Mouse (Mus musculus): ENCODE results near the gene Polr2l. TPM values are rescaled to one million over a fixed set of nuclear protein-coding genes. Genes with fewer than 3 reads are reported as not detected.
A peak's percentile ranks its signal among the peaks of the same experiment; 100 is the strongest.

The Polr2l gene
- total RNA-seq, 1 experiment from 2014 or later: 14.6 TPM

- no peak for ATAC-seq (replicated peaks; ENCODE audit: insufficient number of reproducible peaks, low FRiP score, low TSS enrichment, poor library complexity, severe bottlenecking)
These were observed 4.9 kb downstream of the Polr2l start for GRCm38 (mm10) chr7:141469901-141470636.

GRCm38 (mm10) chr7:141469352-141469751, 5.6 kb downstream of the Polr2l start:
- no peak for ATAC-seq (replicated peaks; ENCODE audit: insufficient number of reproducible peaks, low FRiP score, low TSS enrichment, poor library complexity, severe bottlenecking)

GRCm38 (mm10) chr7:141468522-141469211, 6.3 kb downstream of the Polr2l start:
- peak; percentile 21 for ATAC-seq (replicated peaks; ENCODE audit: insufficient number of reproducible peaks, low FRiP score, low TSS enrichment, poor library complexity, severe bottlenecking)

- ATAC-seq (replicated peaks; ENCODE audit: insufficient number of reproducible peaks, low FRiP score, low TSS enrichment, poor library complexity, severe bottlenecking): no peak
These were observed 6.8 kb downstream of the Polr2l start for GRCm38 (mm10) chr7:141468164-141468521.

GRCm38 (mm10) chr7:141467230-141468030, 7.5 kb downstream of the Polr2l start, which contains the start of gene Cd151:
TSS of gene Cd151 (plus strand) at chr7:141467392.
- ATAC-seq (replicated peaks; ENCODE audit: insufficient number of reproducible peaks, low FRiP score, low TSS enrichment, poor library complexity, severe bottlenecking): peak; percentile 28

- ATAC-seq (replicated peaks; ENCODE audit: insufficient number of reproducible peaks, low FRiP score, low TSS enrichment, poor library complexity, severe bottlenecking): no peak
These were observed 8.3 kb downstream of the Polr2l start for GRCm38 (mm10) chr7:141466607-141467148.

GRCm38 (mm10) chr7:141466045-141466394, 8.9 kb downstream of the Polr2l start:
- no peak for ATAC-seq (replicated peaks; ENCODE audit: insufficient number of reproducible peaks, low FRiP score, low TSS enrichment, poor library complexity, severe bottlenecking)

- ATAC-seq (replicated peaks; ENCODE audit: insufficient number of reproducible peaks, low FRiP score, low TSS enrichment, poor library complexity, severe bottlenecking): no peak
These were observed 9.4 kb downstream of the Polr2l start for GRCm38 (mm10) chr7:141465388-141466044.

- no peak for ATAC-seq (replicated peaks; ENCODE audit: insufficient number of reproducible peaks, low FRiP score, low TSS enrichment, poor library complexity, severe bottlenecking)
These were observed 10.2 kb downstream of the Polr2l start for GRCm38 (mm10) chr7:141464603-141465201.

GRCm38 (mm10) chr7:141463824-141464602, 10.9 kb downstream of the Polr2l start:
- ATAC-seq (replicated peaks; ENCODE audit: insufficient number of reproducible peaks, low FRiP score, low TSS enrichment, poor library complexity, severe bottlenecking): no peak

GRCm38 (mm10) chr7:141462333-141462821, 12.6 kb downstream of the Polr2l start:
- ATAC-seq (replicated peaks; ENCODE audit: insufficient number of reproducible peaks, low FRiP score, low TSS enrichment, poor library complexity, severe bottlenecking): no peak

- ATAC-seq (replicated peaks; ENCODE audit: insufficient number of reproducible peaks, low FRiP score, low TSS enrichment, poor library complexity, severe bottlenecking): no peak
These were observed 13.2 kb downstream of the Polr2l start for GRCm38 (mm10) chr7:141461521-141462332.

GRCm38 (mm10) chr7:141460391-141461113, 14.4 kb downstream of the Polr2l start, which contains the start of gene Cracr2b:
TSS of gene Cracr2b (plus strand) at chr7:141461094.
- no peak for ATAC-seq (replicated peaks; ENCODE audit: insufficient number of reproducible peaks, low FRiP score, low TSS enrichment, poor library complexity, severe bottlenecking)

- ATAC-seq (replicated peaks; ENCODE audit: insufficient number of reproducible peaks, low FRiP score, low TSS enrichment, poor library complexity, severe bottlenecking): no peak
These were observed 14.9 kb downstream of the Polr2l start for GRCm38 (mm10) chr7:141460001-141460390.

GRCm38 (mm10) chr7:141459301-141459711, 15.6 kb downstream of the Polr2l start:
- no peak for ATAC-seq (replicated peaks; ENCODE audit: insufficient number of reproducible peaks, low FRiP score, low TSS enrichment, poor library complexity, severe bottlenecking)

GRCm38 (mm10) chr7:141458661-141459060, 16.3 kb downstream of the Polr2l start:
- no peak for ATAC-seq (replicated peaks; ENCODE audit: insufficient number of reproducible peaks, low FRiP score, low TSS enrichment, poor library complexity, severe bottlenecking)

All from monocyte, adult 5-6 weeks (primary cell).